Mouse (Mus musculus) heart, postnatal 0 days (tissue): Measurements from ENCODE around the gene Defb7.

Experiments used
- CTCF ChIP-seq: IDR thresholded peaks from 2 replicates; pipeline ENCODE4 v1.5.1; 2016; ENCODE audit warnings: antibody characterized with exemption, control low read depth, low read depth
- EP300 ChIP-seq: IDR thresholded peaks from 2 replicates; pipeline ENCODE4 v1.6.1; 2016; ENCODE audit warnings: antibody characterized with exemption, low read depth

- TF ChIP-seq CTCF (no peak), EP300 (no peak)
Measured at GRCm38 (mm10) chr8:19446378-19446777, 48.5 kb upstream of the Defb7 start.
